In genomic region chr8:29836044-29836443, GRCm38 (mm10) we compare ENCODE assay signal across 28 mouse cellular contexts.
"Had no signal": no experiment of that assay in that cellular context is flagged by ENCODE, and none has a peak within 500 bp of the region (broad histone marks: within the 10 kb centered on the region; RNA-seq: fewer than 3 reads in every experiment).

No protein-coding gene starts in this region.

- DNase-seq: cerebellum, adult 2 months; cerebellum, adult 8-10 months; cerebellum, adult 9-10 months; cerebellum, adult 9-11 months; cerebellum, postnatal 10 days; cerebellum, postnatal 14 days; cerebellum, postnatal 25 days; cerebellum, postnatal 36 days; embryo, embryonic 11 days; forebrain, postnatal 0 days; gastrocnemius, adult 2 months; gastrocnemius, postnatal 10 days; gastrocnemius, postnatal 14 days; gastrocnemius, postnatal 25 days; gastrocnemius, postnatal 36 days; heart, adult 11 months; heart, adult 18-20 months had no signal

- H3K9me3 ChIP-seq: embryonic facial prominence, embryonic 10.5 days; embryonic facial prominence, embryonic 12.5 days; embryonic facial prominence, embryonic 13.5 days; embryonic facial prominence, embryonic 15.5 days; forebrain, embryonic 10.5 days; forebrain, embryonic 12.5 days; forebrain, embryonic 13.5 days; forebrain, embryonic 15.5 days had no signal

- H3K27ac ChIP-seq: embryonic facial prominence, embryonic 10.5 days; embryonic facial prominence, embryonic 12.5 days; embryonic facial prominence, embryonic 13.5 days; embryonic facial prominence, embryonic 15.5 days; forebrain, embryonic 10.5 days; forebrain, embryonic 12.5 days; forebrain, embryonic 13.5 days; forebrain, embryonic 15.5 days; gastrocnemius, adult 2 months had no signal

- H3K4me3 ChIP-seq: embryonic facial prominence, embryonic 10.5 days; embryonic facial prominence, embryonic 12.5 days; embryonic facial prominence, embryonic 13.5 days; embryonic facial prominence, embryonic 15.5 days; erythroblast, embryonic 14.5 days; forebrain, embryonic 10.5 days; forebrain, embryonic 12.5 days; forebrain, embryonic 13.5 days; forebrain, embryonic 15.5 days; gastrocnemius, adult 2 months had no signal

- H3K9ac ChIP-seq: embryonic facial prominence, embryonic 12.5 days; embryonic facial prominence, embryonic 13.5 days; embryonic facial prominence, embryonic 15.5 days; forebrain, embryonic 12.5 days; forebrain, embryonic 13.5 days; forebrain, embryonic 15.5 days; forebrain, postnatal 0 days had no signal

- ATAC-seq: forebrain, embryonic 13.5 days; forebrain, embryonic 14.5 days; forebrain, embryonic 15.5 days; forebrain, embryonic 16.5 days; forebrain, postnatal 0 days had no signal

- H3K36me3 ChIP-seq: embryonic facial prominence, embryonic 10.5 days; embryonic facial prominence, embryonic 12.5 days; embryonic facial prominence, embryonic 13.5 days; embryonic facial prominence, embryonic 15.5 days; forebrain, embryonic 10.5 days; forebrain, embryonic 12.5 days; forebrain, embryonic 15.5 days had no signal

- H3K27me3 ChIP-seq: embryonic facial prominence, embryonic 12.5 days; embryonic facial prominence, embryonic 13.5 days; embryonic facial prominence, embryonic 15.5 days; forebrain, embryonic 12.5 days; forebrain, embryonic 13.5 days; forebrain, embryonic 15.5 days had no signal

- H3K4me1 ChIP-seq: embryonic facial prominence, embryonic 10.5 days; embryonic facial prominence, embryonic 12.5 days; embryonic facial prominence, embryonic 13.5 days; embryonic facial prominence, embryonic 15.5 days; forebrain, embryonic 10.5 days; forebrain, embryonic 12.5 days; forebrain, embryonic 13.5 days; forebrain, embryonic 15.5 days had no signal

- H3K4me2 ChIP-seq: embryonic facial prominence, embryonic 12.5 days; embryonic facial prominence, embryonic 13.5 days; embryonic facial prominence, embryonic 15.5 days; forebrain, embryonic 12.5 days; forebrain, embryonic 13.5 days; forebrain, embryonic 15.5 days had no signal
